Mouse (Mus musculus): Measurements from ENCODE around the gene Glt8d2.

The Glt8d2 gene

DNA sequence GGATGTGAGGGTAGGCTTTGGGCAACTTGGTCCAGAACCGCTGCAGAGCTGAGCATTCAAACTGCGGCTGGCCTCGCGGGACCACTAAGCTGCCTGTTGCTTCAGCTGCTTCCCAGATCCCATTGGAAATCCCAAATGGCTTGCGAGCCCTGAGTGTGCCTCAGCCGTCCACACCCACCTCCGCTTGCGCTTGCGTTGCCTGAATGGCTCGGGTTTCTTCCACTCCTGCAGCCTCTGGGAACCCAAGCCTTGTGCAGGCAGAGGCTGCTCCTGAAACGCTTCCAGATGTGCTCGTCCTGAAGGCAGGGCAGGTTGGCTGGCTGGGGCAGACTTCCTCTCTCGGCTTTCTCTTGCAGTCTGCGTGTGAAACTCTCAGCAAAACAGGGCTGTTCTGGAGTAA, at the start of gene Glt8d2:
Gene Glt8d2 (minus strand): TSS at position 157 of the 400 bp plus-strand sequence.
- DNase-seq = no peak

DNA sequence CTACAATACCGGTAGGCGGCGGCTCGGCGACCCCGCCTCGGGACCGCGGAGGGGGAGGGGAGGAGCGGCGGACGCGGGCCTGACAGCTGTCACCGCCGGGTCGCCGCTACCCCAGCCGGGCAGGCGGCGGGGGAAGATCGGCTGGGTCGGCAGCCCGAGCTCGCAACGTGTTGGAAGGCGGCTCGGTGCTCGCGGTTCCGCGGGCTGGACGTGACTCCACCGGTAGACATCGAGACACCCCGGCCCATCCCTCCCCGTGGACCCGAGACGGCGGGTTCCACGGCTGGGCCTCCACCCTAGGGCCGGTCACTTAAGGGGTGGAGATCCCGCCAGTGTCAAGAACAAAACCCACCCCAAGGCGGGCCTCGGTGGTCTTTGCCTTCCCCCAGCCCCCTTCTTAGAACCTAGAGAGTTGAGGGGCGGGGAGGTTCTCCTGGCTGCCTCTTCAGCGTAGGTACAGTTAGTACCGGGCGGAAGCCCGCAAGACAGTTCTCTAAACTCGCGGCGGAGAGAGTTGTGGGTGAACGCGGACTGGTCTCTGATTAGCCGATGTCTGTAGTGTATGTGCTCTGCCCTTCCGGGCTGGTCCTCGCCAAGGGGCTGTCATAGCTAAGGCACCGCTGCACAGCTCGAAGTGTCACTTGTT, 9.0 kb upstream of the Glt8d2 start:
- peak; percentile 34 for DNase-seq

DNA sequence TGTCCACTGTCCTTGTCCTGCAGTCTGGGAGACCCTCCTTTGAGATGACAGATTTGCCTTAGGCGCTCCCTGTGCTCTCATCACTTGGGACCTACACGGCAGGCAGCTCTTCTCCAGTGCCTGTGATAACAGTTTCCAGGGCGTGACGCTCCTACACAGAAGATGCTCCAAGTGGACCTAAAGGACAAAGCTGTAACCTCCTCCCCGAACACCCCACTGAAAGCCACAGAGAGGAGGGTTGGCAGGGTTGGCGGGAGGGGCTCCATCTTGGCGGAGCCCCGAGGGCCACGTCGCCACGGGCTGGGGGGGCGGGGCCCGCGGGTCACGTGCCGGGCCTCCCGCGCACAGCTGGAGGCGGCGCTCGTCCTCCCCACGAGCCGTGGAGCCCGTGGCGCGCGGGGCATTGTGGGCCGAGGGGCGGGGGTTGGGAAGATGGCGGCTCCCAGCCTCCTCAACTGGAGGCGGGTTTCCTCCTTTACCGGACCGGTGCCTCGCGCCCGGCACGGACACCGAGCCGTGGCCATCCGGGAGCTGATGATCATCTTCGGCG, 8.3 kb upstream of the Glt8d2 start:
- peak; percentile 84 for DNase-seq

DNA sequence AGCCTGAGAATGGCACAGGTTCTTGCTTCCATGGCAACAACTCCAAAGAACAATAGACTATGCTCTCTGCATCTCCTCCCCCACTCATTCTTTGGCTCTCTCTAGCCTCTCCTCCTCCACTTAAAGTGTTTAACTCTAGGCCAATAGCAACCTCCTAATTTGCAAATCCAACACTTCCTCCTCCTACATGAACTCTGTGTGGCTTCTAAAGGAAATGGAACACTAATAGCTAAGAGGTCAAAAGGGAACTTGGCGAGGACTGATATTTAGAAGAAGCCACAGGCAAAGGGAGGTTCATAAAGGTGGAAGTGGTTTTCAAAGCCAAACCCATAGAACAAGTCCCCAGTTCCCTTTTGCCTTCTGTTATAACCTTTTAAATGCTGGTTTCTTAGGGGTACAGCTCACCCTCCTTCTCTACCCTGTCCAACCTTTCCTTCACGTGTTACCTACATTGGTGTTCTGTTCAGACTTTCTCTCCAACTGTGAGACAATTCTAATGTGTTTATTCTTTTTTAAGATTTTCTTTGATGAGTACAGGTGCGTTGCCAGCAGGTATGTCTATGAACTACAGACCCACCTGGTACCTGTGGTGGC, 7.0 kb upstream of the Glt8d2 start:
- DNase-seq = peak; percentile 43

DNA sequence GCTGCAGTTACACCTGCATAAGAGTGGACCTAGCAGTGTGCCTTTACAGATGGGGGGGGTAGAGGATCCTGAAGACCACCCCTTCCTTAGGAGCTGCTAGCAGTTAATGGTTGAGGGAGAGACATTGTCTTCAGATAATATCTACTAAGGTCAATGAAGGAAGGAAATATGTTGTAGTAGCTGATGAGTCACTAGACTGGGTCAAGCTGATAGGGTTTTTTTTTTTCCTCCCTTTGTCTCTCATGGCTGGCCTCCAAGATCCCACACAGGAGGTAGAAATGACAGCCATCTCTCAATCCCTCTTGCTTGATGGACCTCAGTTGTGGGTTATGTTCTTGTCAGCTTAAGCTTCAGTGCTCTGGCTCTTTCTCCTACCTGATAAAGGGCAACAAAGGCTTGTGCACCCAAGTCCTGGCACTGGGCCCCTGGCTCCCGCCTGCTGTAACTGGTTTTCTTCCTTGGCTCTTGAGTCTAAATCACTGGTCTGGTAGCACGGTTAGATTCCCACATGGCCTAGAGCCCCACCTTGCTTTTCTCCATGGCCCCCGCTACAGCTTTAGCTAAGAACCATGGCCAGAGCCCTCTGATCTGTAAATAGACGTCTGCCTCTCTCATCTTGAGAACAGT, 6.1 kb upstream of the Glt8d2 start:
- DNase-seq = peak; percentile 55

DNA sequence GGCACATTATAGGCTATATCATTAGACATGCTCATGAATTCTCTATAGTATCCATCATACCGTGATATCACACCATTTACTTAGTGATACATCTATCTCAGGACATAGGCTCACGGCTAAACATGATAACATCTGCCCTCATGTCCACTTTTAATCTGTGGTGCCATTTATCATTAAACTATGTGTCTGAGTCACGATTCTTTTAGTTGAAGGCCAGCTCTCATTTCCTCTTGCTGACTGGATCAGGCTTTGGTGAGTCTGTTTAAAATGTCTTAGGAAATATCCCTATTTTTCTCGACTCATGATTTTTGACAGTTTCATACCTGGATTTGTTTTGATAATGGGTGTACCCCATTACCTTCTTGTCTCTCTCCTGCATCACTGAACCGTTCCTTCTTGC, 5.5 kb upstream of the Glt8d2 start, which contains the start of gene Hcfc2:
Gene Hcfc2 (plus strand): TSS at position 205 of the 400 bp plus-strand sequence.
- no peak for DNase-seq

DNA sequence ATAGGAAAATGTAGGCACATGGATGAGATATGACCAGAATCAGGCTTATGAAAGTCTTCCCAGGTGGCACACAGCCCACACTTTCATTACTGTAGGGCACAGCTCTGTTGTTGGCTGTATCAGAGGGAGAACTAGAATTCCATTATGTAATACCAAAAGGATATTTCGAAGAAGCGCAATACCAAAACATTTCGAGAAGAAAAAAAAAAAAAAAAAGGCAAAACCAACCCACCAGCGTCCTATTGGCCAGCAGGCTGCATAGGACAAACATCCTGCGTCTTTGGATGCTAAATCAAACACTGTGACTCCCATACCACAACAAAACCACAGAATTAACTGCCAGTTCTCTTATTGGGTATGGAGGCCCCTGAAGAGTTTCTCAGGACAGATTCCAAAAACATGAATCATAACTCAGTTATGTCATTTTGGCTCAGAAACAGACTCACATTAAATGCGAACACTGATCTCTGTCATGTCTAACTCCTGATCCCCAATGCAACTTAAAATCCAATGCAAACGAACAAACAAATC, 704 bp downstream of the Glt8d2 start:
- no peak for DNase-seq

DNA sequence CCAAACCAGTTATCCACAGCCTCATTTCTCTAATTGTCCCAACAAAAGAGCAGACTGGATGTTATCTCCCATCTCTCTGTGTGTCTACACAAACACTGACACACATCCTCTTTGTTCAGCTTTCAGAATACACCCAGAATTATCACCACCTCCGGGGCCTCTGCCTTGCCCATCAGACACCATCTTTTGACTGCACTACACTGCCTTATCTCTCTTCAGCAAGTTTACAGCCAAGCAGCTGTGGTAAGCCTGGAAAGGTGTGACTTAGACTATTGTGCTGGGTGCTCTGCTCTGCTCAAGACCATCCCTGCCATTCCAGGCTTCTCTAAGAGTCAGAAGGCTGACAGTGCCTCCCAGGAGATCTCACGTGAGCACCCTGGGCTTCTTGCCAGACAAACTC, 5.0 kb downstream of the Glt8d2 start:
- no peak for DNase-seq

DNA sequence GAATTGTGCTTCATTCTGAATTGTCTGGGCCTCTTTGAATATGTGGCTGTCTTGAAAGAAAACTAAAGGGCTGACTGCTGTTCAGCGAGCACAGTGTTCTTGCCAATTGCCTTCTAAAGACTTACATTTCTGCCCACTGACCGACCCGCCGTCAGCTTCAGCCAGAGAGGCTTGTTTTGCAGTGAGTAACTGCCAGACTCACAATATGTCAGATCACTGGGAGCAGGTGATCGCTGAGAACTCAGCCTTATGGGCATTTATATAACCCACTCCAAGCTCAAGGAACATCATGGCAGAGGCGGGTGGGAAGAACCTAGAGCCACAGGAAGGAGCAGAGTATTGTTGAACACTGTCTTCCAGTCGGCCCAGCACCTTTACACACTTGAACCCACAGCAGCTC, 8.8 kb downstream of the Glt8d2 start:
- peak; percentile 69 for DNase-seq

DNA sequence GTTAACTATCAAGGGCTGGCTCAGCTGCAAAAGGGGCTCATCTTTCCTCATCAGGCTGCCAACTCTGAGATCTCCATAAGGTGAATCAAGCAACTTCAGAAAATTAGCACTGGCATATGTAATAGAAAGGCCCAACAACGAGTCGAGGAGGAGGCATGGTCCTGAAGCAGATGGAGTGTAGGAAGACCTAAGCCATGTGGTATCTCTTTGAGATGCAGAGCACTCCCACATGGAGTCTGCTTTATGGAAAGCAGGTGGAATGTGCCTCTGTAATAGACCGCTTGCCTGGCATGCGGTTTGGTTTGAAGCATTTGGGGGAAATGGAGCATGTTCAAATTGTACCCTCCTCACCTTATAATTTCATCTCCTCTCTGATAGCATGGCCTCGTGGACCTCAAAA, 9.7 kb downstream of the Glt8d2 start:
- no peak for DNase-seq

DNA sequence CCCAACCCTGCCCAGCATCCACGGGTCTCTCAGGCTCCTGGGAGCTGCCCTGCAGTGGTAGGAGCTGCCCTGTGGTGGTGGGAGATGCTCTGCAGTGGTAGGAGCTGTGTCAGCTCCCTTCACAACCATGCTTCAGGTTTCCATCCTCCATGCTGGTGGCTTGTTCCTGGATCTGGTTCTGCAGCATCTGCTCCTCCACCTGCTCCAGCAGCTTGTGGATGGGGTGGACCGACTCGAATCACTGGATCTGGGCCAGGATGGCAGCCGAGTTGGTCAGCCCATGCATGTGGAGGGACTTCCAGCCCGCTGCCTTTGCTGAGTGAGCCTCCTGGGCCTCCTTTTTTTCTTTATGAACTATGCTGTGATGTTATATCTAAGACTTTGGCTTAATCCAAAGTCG, 13.5 kb downstream of the Glt8d2 start:
- DNase-seq = peak; percentile 96

DNA sequence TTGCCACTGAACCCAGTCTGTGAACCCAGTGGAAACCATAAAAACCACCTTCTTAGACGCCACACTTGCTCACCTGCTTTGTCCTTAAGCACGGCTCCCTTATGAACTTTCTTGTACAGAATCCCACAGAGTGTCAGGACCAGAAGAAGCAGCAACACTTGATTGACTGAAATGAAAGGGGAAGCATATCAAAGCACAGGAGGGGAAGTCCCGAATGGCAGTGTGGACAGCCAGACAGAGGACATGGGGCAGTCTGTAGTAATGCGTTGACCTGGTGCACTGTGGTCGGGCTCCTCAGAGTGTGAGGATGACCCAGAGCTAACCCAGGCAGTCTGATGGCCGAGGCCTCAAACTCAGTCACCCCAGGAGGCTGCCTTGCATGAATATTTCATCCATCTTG, 20.2 kb downstream of the Glt8d2 start:
- DNase-seq = no peak

DNA sequence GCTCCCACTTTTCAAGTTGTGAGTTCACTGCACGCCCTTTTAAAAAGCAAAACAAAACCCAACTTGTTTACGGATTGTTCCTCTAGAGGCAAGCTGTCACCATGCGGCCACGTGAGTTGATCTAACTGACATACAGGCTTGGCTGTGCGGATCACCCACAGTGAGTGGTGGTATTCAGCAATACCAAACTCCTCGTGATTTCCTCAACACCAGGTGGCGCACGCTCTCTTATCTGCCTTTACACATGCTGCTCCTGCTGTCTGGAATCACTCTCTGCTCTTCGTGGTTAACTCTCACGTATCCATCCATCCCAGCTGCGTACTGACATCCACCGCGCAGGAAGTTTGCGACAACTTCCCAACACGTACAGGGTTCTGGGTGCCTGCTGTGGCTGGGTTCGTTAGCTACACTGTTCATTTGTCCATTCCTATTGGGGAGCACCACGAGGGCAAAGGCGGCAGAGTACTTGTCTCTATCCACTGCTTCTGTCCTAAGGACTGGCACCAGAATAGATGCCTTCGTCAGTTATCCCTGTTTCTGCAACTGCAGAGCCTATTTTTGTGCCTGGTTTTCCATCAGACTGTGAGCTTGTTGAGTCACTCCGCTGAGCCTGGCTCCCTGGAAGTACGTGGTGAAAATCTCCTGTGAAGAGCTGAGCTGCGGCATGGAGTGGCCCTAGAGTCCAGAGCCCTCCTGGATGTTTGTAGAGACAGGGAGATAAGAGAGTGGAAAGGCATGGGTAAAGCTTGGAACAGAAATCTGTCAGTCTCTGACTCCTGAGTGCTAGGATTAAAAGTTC, 23.8 kb downstream of the Glt8d2 start:
- DNase-seq = peak; percentile 94

DNA sequence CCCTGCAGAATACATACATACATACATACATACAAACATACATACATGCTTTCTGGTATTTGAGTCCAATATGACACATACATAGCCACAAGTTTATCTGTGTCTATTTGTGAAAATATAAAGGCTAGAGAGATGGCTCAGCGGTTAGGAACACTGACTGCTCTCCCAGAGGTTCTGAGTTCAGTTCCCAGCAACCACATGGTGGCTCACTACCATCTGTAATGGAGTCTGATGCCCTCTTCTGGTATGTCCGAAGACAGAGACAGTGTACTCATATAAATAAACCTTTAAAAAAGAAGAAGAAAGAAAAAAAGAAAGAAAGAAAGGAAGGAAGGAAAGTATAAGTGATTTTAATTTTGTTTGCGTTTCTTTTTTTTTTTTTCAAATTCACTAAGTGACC, 24.5 kb downstream of the Glt8d2 start:
- no peak for DNase-seq

DNA sequence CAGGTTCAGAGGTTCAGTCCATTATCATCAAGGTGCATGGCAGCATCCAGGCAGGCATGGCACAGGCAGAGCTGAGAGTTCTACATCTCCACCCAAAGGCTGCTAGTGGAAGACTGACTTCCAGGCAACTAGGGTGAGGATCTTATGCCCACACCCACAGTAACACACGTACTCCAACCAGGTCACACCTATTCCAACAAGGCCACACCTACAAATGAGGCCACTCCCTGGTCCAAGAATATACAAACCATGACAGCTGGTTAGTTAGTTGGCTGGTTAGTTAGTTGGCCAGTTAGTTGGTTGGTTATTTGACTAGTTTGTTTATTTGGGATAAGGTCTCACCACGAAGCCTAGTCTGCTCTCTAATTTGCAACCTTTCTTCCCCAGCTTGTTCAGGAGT, 27.2 kb downstream of the Glt8d2 start:
- peak; percentile 50 for DNase-seq

DNA sequence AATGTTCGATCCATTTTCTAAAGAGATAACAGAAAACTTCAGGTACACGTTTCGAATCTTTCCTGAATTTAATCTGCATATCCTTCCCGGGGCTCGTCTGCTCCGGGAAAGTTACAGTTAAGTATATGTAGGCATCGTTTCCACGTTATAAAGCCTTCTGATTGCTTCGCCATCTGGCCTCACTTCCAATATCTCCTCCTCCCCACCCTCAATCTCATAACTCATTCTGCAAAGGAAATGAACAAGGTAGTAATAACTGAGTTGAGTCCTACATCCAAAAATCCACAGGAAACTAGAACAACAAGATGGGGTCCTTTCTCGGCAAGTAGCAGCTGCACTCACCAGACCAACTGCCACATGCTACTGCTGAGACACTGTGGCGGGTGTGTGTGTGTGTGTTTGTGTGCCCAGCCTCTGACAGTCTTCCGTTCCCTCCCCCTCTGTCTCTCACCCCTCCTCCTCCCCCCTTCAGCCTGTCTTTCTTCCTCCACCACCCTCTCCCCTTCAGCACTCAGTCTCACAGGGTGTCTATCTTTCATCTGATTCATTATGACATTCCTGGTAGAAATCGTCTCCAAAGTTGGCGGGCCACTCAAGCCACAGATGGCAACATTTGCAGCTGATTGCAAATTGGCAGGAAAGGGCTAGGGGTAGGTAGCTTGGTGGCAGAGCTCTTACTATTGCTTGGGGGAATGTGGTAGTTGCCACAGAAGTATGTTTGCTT, 28.0 kb downstream of the Glt8d2 start:
- peak; percentile 90 for DNase-seq

DNA sequence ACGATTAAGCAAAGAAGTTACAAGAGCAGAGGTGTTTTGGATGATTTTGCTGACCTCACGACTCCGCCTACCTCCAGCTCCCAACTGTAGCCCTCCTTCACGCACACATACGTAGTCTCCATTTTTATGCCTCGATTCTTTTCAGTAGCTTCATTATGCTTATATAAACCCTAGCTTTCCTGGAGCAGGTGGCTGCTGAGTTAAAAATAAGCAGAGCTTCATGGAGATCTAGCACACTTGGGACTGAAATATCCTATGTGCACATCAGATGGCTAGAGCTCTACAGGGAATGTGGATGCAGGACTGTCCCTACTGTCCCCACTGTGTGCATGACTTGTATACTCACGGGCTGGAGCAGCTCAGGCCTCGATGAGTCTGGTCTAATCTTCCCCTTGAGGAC, 28.6 kb downstream of the Glt8d2 start:
- peak; percentile 66 for DNase-seq

DNA sequence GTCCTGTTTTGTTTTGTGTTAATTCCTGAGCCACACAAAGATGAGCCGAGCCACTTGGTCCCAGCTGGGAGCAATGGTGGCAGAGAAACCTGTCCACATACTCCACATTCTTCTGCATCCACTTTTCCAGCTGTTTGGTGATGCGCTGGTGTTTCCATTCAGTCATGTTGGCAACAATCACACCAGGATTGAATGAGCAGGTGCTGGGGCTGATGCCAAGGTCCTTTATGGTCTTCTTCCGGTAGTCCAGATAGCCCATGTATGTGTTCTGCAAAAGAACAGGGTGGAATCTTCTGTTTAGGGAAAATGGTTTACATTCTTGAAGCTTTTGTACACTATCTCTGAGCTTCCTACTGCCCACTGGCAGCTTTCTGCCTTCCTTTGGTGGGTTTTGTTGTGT, 35.9 kb downstream of the Glt8d2 start:
- no peak for DNase-seq

DNA sequence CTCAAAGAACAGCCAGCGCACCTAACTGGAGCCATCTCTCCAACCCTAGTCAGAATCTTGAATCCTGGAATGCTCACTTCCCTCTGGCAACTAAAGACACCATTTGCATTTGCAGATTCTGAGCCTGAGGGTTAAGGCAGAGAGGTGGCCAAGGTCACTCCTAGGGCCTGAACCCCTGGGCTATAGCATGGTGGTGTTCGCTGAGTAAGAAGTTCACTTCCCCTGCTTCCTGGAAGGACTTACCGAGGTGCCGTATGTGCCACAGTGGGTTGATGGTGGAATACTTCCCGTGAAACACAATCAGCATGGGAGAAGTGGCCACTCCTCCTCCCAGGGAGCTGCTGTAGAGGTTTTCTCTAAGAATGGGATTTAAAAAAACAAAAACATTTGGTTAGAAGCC, 37.8 kb downstream of the Glt8d2 start:
- DNase-seq = no peak

DNA sequence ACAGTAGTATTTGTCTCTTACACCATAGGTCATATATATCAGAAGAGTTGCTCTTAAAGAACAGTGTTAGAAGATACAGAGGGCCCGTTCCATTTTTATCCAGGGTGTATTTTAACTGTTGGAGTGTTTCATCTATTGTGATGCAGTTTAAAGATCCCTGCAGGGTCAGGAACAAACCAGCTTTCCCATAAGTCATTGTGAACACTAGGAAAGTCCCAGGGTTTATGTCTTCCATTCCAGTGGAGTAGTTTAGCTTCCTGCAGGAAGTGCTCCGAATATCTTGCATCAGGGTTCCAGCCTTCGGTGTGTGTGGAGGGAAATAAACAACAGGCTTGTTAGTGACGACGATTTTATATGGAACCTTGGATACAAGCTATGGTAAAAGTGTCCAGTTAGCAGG, 39.2 kb downstream of the Glt8d2 start:
- no peak for DNase-seq

DNA sequence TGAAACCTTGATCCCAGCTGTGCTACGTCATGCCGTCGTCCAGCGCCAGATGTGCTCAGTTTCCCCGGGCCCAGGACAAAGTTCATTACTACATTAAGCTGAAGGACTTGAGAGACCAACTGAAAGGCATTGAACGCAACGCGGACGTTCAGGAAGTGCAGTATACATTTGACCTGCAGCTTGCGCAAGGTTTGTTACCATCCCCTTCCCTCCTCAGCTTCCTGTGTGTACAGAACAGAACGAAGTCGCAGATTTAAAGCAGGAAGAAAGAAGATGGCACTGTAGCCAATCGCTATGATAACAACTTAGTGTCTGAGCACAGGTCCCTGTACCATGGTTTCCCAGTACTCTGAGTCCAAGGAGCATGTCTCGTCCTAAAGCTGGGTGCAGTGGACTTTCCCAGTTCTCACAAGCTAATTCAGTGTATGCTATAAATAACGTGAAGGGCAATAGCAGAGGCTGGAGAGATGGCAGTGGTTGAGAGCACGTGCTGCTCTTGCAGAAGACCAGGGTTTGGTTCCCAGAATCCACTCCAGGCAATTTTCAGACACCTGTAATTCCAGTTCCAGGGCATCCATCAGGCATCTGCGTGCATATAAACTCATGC, 43.1 kb downstream of the Glt8d2 start:
- DNase-seq = no peak

DNA sequence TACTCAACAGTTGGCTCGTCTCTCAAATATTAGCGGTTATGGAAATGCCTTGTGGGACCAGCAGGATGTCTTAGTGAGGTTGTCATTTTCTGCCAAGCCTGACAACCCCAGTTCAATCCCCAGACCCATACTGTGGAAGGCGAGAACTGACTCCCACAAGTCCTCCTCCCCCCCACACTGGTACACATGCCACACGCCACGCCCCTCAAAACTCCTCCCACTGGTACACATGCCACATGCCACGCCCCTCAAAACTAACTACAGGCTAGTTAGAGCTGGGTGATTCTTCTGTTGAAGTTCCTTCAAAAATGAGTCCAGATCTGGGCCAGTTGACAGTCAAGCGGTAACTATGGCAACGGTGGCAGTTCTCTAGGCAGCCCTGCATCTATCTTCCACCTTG, 44.4 kb downstream of the Glt8d2 start:
- no peak for DNase-seq
